Mouse (Mus musculus): Measurements from ENCODE around the gene Nudt22.

Nudt22 gene

GRCm38 (mm10) chr19:6996006-6996405, at the start of gene Nudt22, which contains the start of gene Trpt1:
Nudt22 (minus strand) TSS chr19:6996117.
Trpt1 (plus strand) TSS chr19:6996131.
- in situ Hi-C loops (cut with MboI), result no loop called here

DNA sequence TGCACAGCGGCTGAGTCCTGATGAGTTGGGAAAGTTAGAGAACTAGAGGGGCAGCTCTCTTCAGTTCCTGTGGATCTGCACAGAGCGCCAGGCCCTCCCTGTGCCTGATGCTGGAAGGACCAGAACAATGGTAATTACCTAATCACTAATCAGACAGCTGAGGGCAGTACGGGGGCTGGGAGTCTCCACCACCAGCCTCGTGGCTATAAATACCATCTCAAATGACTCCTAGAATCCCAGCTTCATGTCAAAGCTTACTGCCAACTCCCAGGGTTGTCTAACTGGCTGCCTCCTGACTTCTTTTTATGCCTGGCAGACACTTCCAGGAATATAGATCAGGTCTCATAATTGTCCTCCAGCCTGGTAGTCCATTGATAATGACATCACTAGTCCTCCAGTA, 48.8 kb upstream of the Nudt22 start:
- in situ Hi-C loops (cut with MboI), result no loop called here

- in situ Hi-C loops (cut with MboI), result no loop called here
Measured at GRCm38 (mm10) chr19:7044279-7044678, 48.4 kb upstream of the Nudt22 start.

- in situ Hi-C loops (cut with MboI), result no loop called here
Measured at GRCm38 (mm10) chr19:7041171-7041570, 45.3 kb upstream of the Nudt22 start.

GRCm38 (mm10) chr19:7040637-7041130, 44.8 kb upstream of the Nudt22 start:
- in situ Hi-C loops (cut with MboI), result no loop called here

- in situ Hi-C loops (cut with MboI), result no loop called here
Measured at GRCm38 (mm10) chr19:7039841-7040636, 44.1 kb upstream of the Nudt22 start, which contains the start of gene Stip1. Stip1 (minus strand) TSS chr19:7039967.

GRCm38 (mm10) chr19:7039088-7039720, 43.3 kb upstream of the Nudt22 start:
- in situ Hi-C loops (cut with MboI), result no loop called here

- in situ Hi-C loops (cut with MboI), result no loop called here
Measured at GRCm38 (mm10) chr19:7034006-7034405, 38.1 kb upstream of the Nudt22 start.

DNA sequence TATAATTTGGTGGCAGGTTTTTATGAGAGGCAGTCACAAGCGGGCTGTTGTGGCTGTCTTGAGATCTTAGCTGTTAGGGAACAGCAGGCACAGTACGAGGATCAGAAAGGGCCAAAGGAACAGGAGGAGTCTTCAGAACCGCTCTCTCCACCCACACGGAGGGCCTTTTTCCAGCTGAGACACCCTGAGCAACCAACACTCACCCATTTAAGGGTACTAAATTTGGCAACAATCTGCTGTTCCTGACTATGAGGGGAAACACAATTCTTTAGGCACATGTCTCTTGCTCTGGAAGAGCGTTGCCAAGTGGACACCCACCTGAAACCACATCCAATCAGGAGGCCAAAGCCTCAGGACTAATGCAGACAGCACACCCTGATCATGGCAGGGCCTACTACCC, 33.6 kb upstream of the Nudt22 start:
- in situ Hi-C loops (cut with MboI), result no loop called here

DNA sequence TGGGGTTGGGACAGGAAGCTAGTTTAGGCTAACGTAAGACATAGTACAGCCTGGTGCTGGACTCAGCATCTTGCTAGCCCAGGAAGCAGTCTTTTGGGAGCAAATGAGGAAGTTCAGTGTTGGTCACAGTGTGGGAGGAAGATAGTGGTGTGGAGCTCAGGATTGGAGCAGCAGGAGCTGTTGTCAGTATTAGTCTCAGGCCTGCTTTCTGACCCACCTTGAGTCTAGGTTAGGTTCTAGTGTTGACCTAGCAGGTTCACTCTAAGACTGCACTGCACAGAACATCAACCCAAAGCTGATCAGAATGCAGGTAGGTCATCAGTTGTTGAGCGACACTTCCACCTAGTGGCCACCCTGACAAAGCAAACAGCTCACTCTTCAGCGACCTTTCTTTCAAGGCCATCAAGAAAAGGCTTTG, 24.3 kb upstream of the Nudt22 start:
- in situ Hi-C loops (cut with MboI), result no loop called here

GRCm38 (mm10) chr19:7019191-7019590, 23.3 kb upstream of the Nudt22 start, which contains the start of gene Fermt3:
Fermt3 (minus strand) TSS chr19:7019469.
- in situ Hi-C loops (cut with MboI), result no loop called here

DNA sequence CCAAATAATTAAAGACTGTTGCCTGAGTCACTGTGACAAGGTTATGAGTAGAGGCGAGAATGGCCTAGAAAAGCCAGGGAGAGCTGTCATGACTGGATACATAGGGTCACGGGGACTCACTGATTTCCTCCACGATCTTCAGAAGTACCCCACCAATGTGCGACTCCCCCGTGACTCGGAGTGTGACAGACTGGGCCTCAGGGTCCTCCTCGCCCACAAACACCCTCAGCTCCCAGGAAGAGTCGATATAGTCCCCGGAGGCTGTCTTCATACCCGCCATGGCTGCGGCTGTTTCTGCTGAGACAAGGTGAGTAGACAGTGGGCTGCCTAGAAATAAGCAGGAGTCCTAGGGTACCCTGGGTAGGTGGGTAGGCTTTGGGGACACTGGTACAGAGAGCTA, 22.6 kb upstream of the Nudt22 start:
- in situ Hi-C loops (cut with MboI), result no loop called here

- in situ Hi-C loops (cut with MboI), result no loop called here
Measured at GRCm38 (mm10) chr19:7017541-7018457, 21.9 kb upstream of the Nudt22 start.

DNA sequence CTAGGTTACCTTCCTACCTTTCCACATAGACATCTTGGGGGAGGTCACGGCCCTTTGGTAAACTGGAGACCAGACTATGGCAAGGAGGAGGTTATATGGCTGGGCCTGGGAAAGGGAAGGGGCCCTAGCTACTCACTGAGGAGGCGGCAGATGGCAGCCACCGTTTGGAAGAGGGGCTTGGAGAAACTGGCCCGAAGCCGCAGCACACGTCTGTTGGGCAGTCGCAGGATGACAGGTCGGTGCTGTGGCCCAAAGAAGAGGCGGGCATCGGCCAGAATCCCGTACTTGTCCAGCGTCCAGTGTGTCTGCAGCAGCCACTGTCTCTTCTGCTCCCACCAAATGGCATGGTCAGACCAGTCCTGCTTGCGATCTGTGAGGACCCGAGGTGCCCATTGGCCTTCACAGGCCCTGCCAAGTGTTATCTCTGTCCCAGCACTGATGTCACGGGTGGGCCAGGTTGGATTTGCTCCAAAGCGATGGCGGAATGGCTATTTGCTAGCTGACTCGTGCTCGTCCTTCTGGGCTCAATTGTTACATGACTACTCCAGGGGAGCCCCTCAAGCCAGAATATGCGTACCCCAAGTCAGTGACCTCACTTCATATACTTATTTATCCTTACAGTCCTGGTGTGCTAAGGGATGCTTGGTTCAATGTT, 18.7 kb upstream of the Nudt22 start:
- in situ Hi-C loops (cut with MboI), result no loop called here

- in situ Hi-C loops (cut with MboI), result no loop called here
Measured at GRCm38 (mm10) chr19:7013984-7014383, 18.1 kb upstream of the Nudt22 start.

- in situ Hi-C loops (cut with MboI), result no loop called here
Measured at GRCm38 (mm10) chr19:7012426-7012825, 16.5 kb upstream of the Nudt22 start.

DNA sequence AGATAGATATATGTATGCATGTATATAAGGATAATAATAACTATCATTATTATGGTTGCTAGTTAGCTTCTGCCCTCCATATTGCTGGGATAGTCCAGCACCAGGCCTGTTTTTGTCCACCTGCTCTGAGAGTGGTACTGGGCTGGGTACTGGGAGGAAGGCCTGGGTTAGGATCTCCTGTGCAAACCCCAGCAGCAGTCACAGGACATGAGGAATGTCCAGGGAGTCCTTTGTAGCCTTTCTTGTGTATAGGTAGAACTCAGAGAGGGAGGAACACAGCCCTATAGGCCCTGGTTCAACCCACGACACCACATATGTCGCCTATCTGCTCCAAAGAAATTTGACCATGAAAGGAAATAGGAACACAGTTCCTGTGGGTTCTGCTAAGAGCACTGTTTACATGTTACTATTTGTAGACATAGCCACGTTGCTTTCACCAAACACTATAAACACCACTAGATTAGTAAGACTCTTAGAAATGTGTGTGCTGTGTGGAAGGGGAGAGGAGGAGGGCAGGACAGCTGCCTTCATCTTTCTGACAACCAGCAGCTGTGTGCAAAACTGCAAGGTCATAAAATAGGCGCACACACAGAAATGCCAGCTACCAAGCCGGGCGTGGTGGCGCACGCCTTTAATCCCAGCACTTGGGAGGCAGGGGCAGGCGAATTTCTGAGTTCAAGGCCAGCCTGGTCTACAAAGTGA, 11.1 kb upstream of the Nudt22 start:
- in situ Hi-C loops (cut with MboI), result no loop called here

GRCm38 (mm10) chr19:6999360-7000063, 3.6 kb upstream of the Nudt22 start:
- in situ Hi-C loops (cut with MboI), result no loop called here

DNA sequence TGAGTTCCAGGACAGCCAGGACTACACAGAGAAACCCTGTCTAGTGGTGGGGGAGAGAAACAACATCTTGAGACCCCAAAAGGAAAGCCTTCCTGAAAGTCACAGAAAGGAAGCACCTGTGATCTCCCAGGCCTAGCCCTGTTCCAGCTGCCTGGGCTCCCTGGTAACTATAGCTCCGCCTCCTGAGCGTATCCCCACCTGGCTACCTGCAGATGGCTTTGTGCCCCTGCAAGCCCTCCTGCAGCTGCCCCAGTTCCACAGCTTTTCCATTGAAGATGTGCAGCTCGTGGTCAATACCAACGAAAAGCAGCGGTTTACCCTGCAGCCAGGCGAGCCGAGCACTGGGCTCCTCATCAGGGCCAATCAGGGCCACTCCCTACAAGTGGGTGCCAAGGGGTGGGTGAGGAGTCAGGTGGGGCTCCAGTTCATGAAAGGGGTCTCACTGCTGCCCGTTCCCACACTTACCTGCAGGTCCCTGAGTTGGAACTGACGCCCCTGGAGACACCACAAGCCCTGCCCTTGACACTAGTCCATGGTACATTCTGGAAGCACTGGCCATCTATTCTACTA, 1.9 kb upstream of the Nudt22 start:
- in situ Hi-C loops (cut with MboI), result no loop called here

Data from mature B cell (primary cell).